Mouse (Mus musculus): Measurements from ENCODE around the gene Mpp6.

Mpp6 gene

GRCm38 (mm10) chr6:50228180-50228579 lies 118.1 kb downstream of the Mpp6 start:
- no peak for DNase-seq (ENCODE audit: low read depth)

- no peak for DNase-seq (ENCODE audit: low read depth)
Measured at GRCm38 (mm10) chr6:50231288-50231687, 121.2 kb downstream of the Mpp6 start.

GRCm38 (mm10) chr6:50232984-50233383 lies 122.9 kb downstream of the Mpp6 start:
- no peak for DNase-seq (ENCODE audit: low read depth)

- DNase-seq (ENCODE audit: low read depth), result no peak
Measured at GRCm38 (mm10) chr6:50237963-50238362, 127.9 kb downstream of the Mpp6 start.

- DNase-seq (ENCODE audit: low read depth), result no peak
Measured at GRCm38 (mm10) chr6:50239902-50240301, 129.9 kb downstream of the Mpp6 start.

- no peak for DNase-seq (ENCODE audit: low read depth)
Measured at GRCm38 (mm10) chr6:50240437-50240836, 130.4 kb downstream of the Mpp6 start.

- no peak for DNase-seq (ENCODE audit: low read depth)
Measured at GRCm38 (mm10) chr6:50244126-50244525, 134.1 kb downstream of the Mpp6 start.

GRCm38 (mm10) chr6:50244967-50245366 lies 134.9 kb downstream of the Mpp6 start:
- DNase-seq (ENCODE audit: low read depth), result no peak

- DNase-seq (ENCODE audit: low read depth), result no peak
Measured at GRCm38 (mm10) chr6:50247356-50247755, 137.3 kb downstream of the Mpp6 start.

- DNase-seq (ENCODE audit: low read depth), result no peak
Measured at GRCm38 (mm10) chr6:50247791-50248190, 137.8 kb downstream of the Mpp6 start.

Data from induced T-regulatory cell, adult 2 months (primary cell).